Mouse (Mus musculus) kidney, embryonic 16.5 days (tissue): ENCODE measurements at regions not wholly inside any gene's neighbourhood (a gene's known extent, or its start where the extent isn't known, plus 50 kb on each side); places are given as distances from the start of the nearest gene placed in this dataset.
A peak's percentile ranks its signal among the peaks of the same experiment; 100 is the strongest.

Experiments used
- ATAC-seq: fragments of 200-750 bp; cut with Nextera tagmentation; 2 replicates; pipeline ENCODE4 v1.8.0; 2017; ENCODE audit warnings: moderate TSS enrichment; ENCODE audit not compliant: low FRiP score, low TSS enrichment
- H3K27ac ChIP-seq: fragments of 300-500 bp; sonication (generic); 2 replicates; pipeline ENCODE4 v1.5.1; 2014; ENCODE audit warnings: low read length
- H3K27me3 ChIP-seq: fragments of 300-500 bp; sonication (generic); 2 replicates; pipeline ENCODE4 v1.6.1; 2014; ENCODE audit warnings: low read length, control low read depth, mixed read lengths; ENCODE audit not compliant: insufficient read depth
- H3K36me3 ChIP-seq: fragments of 300-500 bp; sonication (generic); 2 replicates; pipeline ENCODE4 v1.6.1; 2014; ENCODE audit warnings: low read length, control low read depth, mixed read lengths; ENCODE audit not compliant: insufficient read depth
- H3K4me1 ChIP-seq: fragments of 300-500 bp; sonication (generic); 2 replicates; pipeline ENCODE4 v1.6.1; 2014; ENCODE audit warnings: low read length, control low read depth, mixed read lengths; ENCODE audit not compliant: insufficient read depth
- H3K4me2 ChIP-seq: fragments of 300-500 bp; sonication (generic); replicated peaks from 2 replicates; pipeline ENCODE4 v1.6.1; 2014; ENCODE audit warnings: low read depth, low read length
- H3K4me3 ChIP-seq: fragments of 300-500 bp; sonication (generic); 2 replicates; pipeline ENCODE4 v1.5.1; 2014; ENCODE audit warnings: mild to moderate bottlenecking, low read length
- H3K9ac ChIP-seq: fragments of 300-500 bp; sonication (generic); replicated peaks from 2 replicates; pipeline ENCODE4 v1.6.1; 2014; ENCODE audit warnings: low read length
- H3K9me3 ChIP-seq: fragments of 300-500 bp; sonication (generic); 2 replicates; pipeline ENCODE4 v1.6.1; 2016; ENCODE audit warnings: low read length, control low read depth
- WGBS: fragments of 180-500 bp; shearing (Covaris S2); extraction: QIAGEN DNeasy Blood & Tissue Kit; methylation state at CpG from one replicate; pipeline ENCODE4 v1.1.7; 2014; 5-methylcytosine and 5-hydroxymethylcytosine counted together

DNA sequence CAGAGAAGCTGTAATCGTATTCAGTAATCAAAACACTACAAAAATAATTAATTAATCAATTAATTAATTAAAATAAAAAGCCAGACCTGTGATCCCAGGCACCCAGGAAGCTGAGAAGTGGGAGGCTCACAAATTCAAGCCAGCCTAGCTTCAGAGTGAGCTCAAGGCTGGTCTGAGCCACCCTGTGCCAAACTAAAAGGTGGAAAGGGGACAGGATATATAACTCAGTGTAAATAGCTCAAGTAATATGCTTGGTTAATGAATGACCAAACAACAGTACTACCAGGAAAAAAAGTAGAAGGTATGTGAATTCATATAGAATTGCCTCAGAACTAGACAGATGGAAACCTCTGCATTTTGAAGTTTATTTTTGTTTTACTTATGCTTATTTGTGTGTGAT lies 321.2 kb downstream of the Rbm26 start:
- no peak overlapping the region for H3K9ac ChIP-seq
- H3K27me3 ChIP-seq: no peaks in the 10 kb centered on the region
- WGBS: 70% methylated on average over 1 of the region's 1 CpGs
- H3K4me1 ChIP-seq: no peaks in the 10 kb centered on the region
- ATAC-seq: peak; percentile 89
- no peak overlapping the region for H3K4me2 ChIP-seq
- H3K36me3 ChIP-seq: no peaks in the 10 kb centered on the region
- no peak overlapping the region for H3K4me3 ChIP-seq
- no peak overlapping the region for H3K27ac ChIP-seq
- no peaks in the 10 kb centered on the region for H3K9me3 ChIP-seq

- Histone ChIP-seq H3K4me2 (no peak overlapping the region), H3K9ac (no peak overlapping the region), H3K27ac (no peak overlapping the region), H3K27me3 (no peaks in the 10 kb centered on the region), H3K9me3 (no peaks in the 10 kb centered on the region), H3K4me3 (no peak overlapping the region), H3K4me1 (no peaks in the 10 kb centered on the region), H3K36me3 (no peaks in the 10 kb centered on the region)
- WGBS: 87% methylated on average over 4 of the region's 4 CpGs
- no peak for ATAC-seq
These were observed 326.8 kb upstream of the Rnf219 start for GRCm38 (mm10) chr14:104849274-104849673.

- H3K9me3 ChIP-seq: no peaks in the 10 kb centered on the region
- no peak overlapping the region for H3K4me2 ChIP-seq
- no peak overlapping the region for H3K4me3 ChIP-seq
- ATAC-seq: no peak
- WGBS: 70% methylated on average over 4 of the region's 4 CpGs
- H3K27ac ChIP-seq: no peak overlapping the region
- H3K9ac ChIP-seq: no peak overlapping the region
- no peaks in the 10 kb centered on the region for H3K4me1 ChIP-seq
- H3K36me3 ChIP-seq: no peaks in the 10 kb centered on the region
- H3K27me3 ChIP-seq: no peaks in the 10 kb centered on the region
These were observed 305.0 kb upstream of the Rnf219 start for GRCm38 (mm10) chr14:104827404-104827803.

- Histone ChIP-seq H3K9ac (no peak overlapping the region), H3K9me3 (no peaks in the 10 kb centered on the region), H3K27ac (no peak overlapping the region), H3K4me1 (no peaks in the 10 kb centered on the region), H3K27me3 (no peaks in the 10 kb centered on the region), H3K4me2 (no peak overlapping the region), H3K4me3 (no peak overlapping the region), H3K36me3 (no peaks in the 10 kb centered on the region)
- WGBS: 65% methylated on average over 1 of the region's 1 CpGs
- no peak for ATAC-seq
These were observed 302.5 kb upstream of the Rnf219 start for GRCm38 (mm10) chr14:104824926-104825325.

- no peaks in the 10 kb centered on the region for H3K4me1 ChIP-seq
- no peak for ATAC-seq
- H3K36me3 ChIP-seq: no peaks in the 10 kb centered on the region
- H3K9me3 ChIP-seq: no peaks in the 10 kb centered on the region
- no peak overlapping the region for H3K4me3 ChIP-seq
- H3K9ac ChIP-seq: no peak overlapping the region
- no peaks in the 10 kb centered on the region for H3K27me3 ChIP-seq
- 79% methylated on average over 1 of the region's 1 CpGs for WGBS
- no peak overlapping the region for H3K4me2 ChIP-seq
- no peak overlapping the region for H3K27ac ChIP-seq
These were observed 301.8 kb upstream of the Rnf219 start for GRCm38 (mm10) chr14:104824224-104824623.

- Histone ChIP-seq H3K9me3 (no peaks in the 10 kb centered on the region), H3K36me3 (no peaks in the 10 kb centered on the region), H3K4me2 (no peak overlapping the region), H3K27ac (no peak overlapping the region), H3K9ac (no peak overlapping the region), H3K4me1 (no peaks in the 10 kb centered on the region), H3K27me3 (no peaks in the 10 kb centered on the region), H3K4me3 (no peak overlapping the region)
- 74% methylated on average over 11 of the region's 11 CpGs for WGBS
- ATAC-seq: no peak
These were observed 299.6 kb upstream of the Rnf219 start for GRCm38 (mm10) chr14:104821903-104822573.

DNA sequence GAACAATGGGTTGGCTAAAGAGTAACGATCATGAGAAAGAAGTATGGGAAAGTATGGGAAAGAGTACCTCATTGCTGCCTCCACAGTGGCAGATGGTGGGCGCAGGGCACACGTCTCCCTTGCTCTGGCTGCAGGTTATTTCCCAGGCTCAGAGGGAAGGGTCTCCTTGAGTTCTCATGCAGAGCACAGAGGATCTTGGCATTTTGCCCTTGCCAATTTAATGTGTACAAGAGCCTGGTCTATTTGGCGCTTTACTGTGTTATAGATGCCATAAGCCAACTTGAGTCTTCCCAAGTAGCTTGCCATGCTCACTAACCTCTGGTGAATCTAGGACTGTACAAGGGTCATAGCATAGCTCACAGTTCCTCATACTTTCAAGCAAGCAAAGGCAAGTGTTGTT lies 296.7 kb upstream of the Rnf219 start:
- H3K9me3 ChIP-seq: no peaks in the 10 kb centered on the region
- no peak overlapping the region for H3K4me3 ChIP-seq
- no peak overlapping the region for H3K9ac ChIP-seq
- WGBS: 89% methylated on average over 4 of the region's 4 CpGs
- H3K36me3 ChIP-seq: no peaks in the 10 kb centered on the region
- H3K27ac ChIP-seq: no peak overlapping the region
- no peaks in the 10 kb centered on the region for H3K4me1 ChIP-seq
- H3K4me2 ChIP-seq: no peak overlapping the region
- no peak for ATAC-seq
- H3K27me3 ChIP-seq: peaks cover 4% of the 10 kb centered on the region; the same call in 1 of the 2 replicates

- ATAC-seq: no peak
These were observed 291.6 kb upstream of the Rnf219 start for GRCm38 (mm10) chr14:104813977-104814584.

GRCm38 (mm10) chr14:104812006-104812405 lies 289.6 kb upstream of the Rnf219 start:
- WGBS: 79% methylated on average over 4 of the region's 4 CpGs
- Histone ChIP-seq H3K9me3 (no peaks in the 10 kb centered on the region), H3K27me3 (peaks cover 4% of the 10 kb centered on the region; the same call in 1 of the 2 replicates), H3K4me2 (no peak overlapping the region), H3K4me3 (no peak overlapping the region), H3K9ac (no peak overlapping the region), H3K4me1 (no peaks in the 10 kb centered on the region), H3K36me3 (no peaks in the 10 kb centered on the region), H3K27ac (no peak overlapping the region)
- no peak for ATAC-seq

More at GRCm38 (mm10) chr14:104813977-104814584, 291.6 kb upstream of the Rnf219 start:
- H3K9me3 ChIP-seq: no peaks in the 10 kb centered on the region
- no peaks in the 10 kb centered on the region for H3K4me1 ChIP-seq
- peaks cover 4% of the 10 kb centered on the region; the same call in 1 of the 2 replicates for H3K27me3 ChIP-seq
- no peak overlapping the region for H3K4me2 ChIP-seq
- H3K27ac ChIP-seq: no peak overlapping the region
- H3K9ac ChIP-seq: no peak overlapping the region
- H3K4me3 ChIP-seq: no peak overlapping the region
- 24% methylated on average over 10 of the region's 10 CpGs for whole genome bisulfite sequencing
- no peaks in the 10 kb centered on the region for H3K36me3 ChIP-seq

GRCm38 (mm10) chr14:104805332-104805731 lies 282.9 kb upstream of the Rnf219 start:
- Histone ChIP-seq H3K4me3 (no peak overlapping the region), H3K27ac (no peak overlapping the region), H3K4me1 (no peaks in the 10 kb centered on the region), H3K36me3 (no peaks in the 10 kb centered on the region), H3K27me3 (no peaks in the 10 kb centered on the region), H3K4me2 (no peak overlapping the region), H3K9me3 (no peaks in the 10 kb centered on the region), H3K9ac (no peak overlapping the region)
- 84% methylated on average over 10 of the region's 10 CpGs for WGBS
- no peak for ATAC-seq
